Mouse (Mus musculus) midbrain, postnatal 0 days (tissue): ENCODE data around the gene Gm12569. TPM values are rescaled to one million over a fixed set of nuclear protein-coding genes. Genes with fewer than 3 reads are reported as not detected.
A peak's percentile ranks its signal among the peaks of the same experiment; 100 is the strongest.

ENCODE experiments used
- ATAC-seq: fragments of 200-750 bp; cut with Nextera tagmentation; 2 replicates; pipeline ENCODE4 v1.8.0; 2017; ENCODE audit warnings: moderate number of reproducible peaks, mild to moderate bottlenecking, moderate TSS enrichment, moderate library complexity; ENCODE audit not compliant: low FRiP score
- DNase-seq: peaks from one replicate; pipeline ENCODE4 v3.0.0-alpha.2; 2015; ENCODE audit warnings: low spot score
- H3K27ac ChIP-seq: fragments of 300-500 bp; sonication (generic); 2 replicates; pipeline ENCODE4 v1.5.1; 2014; ENCODE audit warnings: low read depth, mild to moderate bottlenecking, low read length, mixed read lengths
- H3K27me3 ChIP-seq: fragments of 300-500 bp; sonication (generic); 2 replicates; pipeline ENCODE4 v1.6.1; 2014; ENCODE audit warnings: low read length, control low read depth, mixed read lengths; ENCODE audit not compliant: insufficient read depth
- H3K36me3 ChIP-seq: fragments of 300-500 bp; sonication (generic); 2 replicates; pipeline ENCODE4 v1.6.1; 2014; ENCODE audit warnings: low read length, control low read depth, mixed read lengths; ENCODE audit not compliant: insufficient read depth
- H3K4me1 ChIP-seq: fragments of 300-500 bp; sonication (generic); 2 replicates; pipeline ENCODE4 v1.6.1; 2014; ENCODE audit warnings: mild to moderate bottlenecking, control low read depth, antibody characterized with exemption, low read length, mixed read lengths; ENCODE audit not compliant: insufficient read depth
- H3K4me2 ChIP-seq: fragments of 300-500 bp; sonication (generic); 2 replicates; pipeline ENCODE4 v1.6.1; 2014; ENCODE audit warnings: low read depth, mild to moderate bottlenecking, low read length, mixed read lengths; ENCODE audit not compliant: poor library complexity, severe bottlenecking
- H3K4me3 ChIP-seq: fragments of 300-500 bp; sonication (generic); 2 replicates; pipeline ENCODE4 v1.5.1; 2014; ENCODE audit warnings: low read depth, mild to moderate bottlenecking, low read length, moderate library complexity
- H3K9ac ChIP-seq: fragments of 300-500 bp; sonication (generic); replicated peaks from 2 replicates; pipeline ENCODE4 v1.6.1; 2014; ENCODE audit warnings: mild to moderate bottlenecking, low read length, moderate library complexity, mixed read lengths; ENCODE audit not compliant: poor library complexity, severe bottlenecking
- H3K9me3 ChIP-seq: fragments of 300-500 bp; sonication (generic); 2 replicates; pipeline ENCODE4 v1.6.1; 2016; ENCODE audit warnings: low read length, control low read depth
- CTCF ChIP-seq: IDR thresholded peaks from 2 replicates; pipeline ENCODE4 v1.5.1; 2016; ENCODE audit warnings: antibody characterized with exemption, mild to moderate bottlenecking
- WGBS: fragments of 180-500 bp; shearing (Covaris S2); extraction: QIAGEN DNeasy Blood & Tissue Kit; methylation state at CpG from one replicate; pipeline ENCODE4 v1.1.7; 2014; 5-methylcytosine and 5-hydroxymethylcytosine counted together
- polyA plus RNA-seq: library from polyadenylated mRNA; unstranded; fragments of >200 nt; fragmentation: Nextera tagmentation; extraction: Ambion mirVana; gene quantifications from 2 replicates; pipeline ENCODE4 v1.2.1, GENCODE M21; 2015
- total RNA-seq: library from RNA; depleted of rRNA; stranded (reverse); fragments of >200 nt; gene quantifications from 2 replicates; pipeline ENCODE4 v1.2.3, GENCODE M21; 2014; rRNA removed

Gm12569 gene
- total and polyA plus RNA-seq, 2 experiments from 2014 or later = not detected

GRCm38 (mm10) chr11:51263286-51263831, 43.1 kb downstream of the Gm12569 start:
- peak overlapping the region; percentile 99 for H3K27ac ChIP-seq
- DNase-seq = peak; percentile 54
- 0% methylated on average over 49 of the region's 50 CpGs for WGBS
- H3K9ac ChIP-seq = peak overlapping the region; percentile 97
- H3K4me1 ChIP-seq = 0 out of 2 replicates have a peak, but pooled peaks cover 10% of the 10 kb centered on the region
- peaks cover 3% of the 10 kb centered on the region; the same call in 1 of the 2 replicates for H3K36me3 ChIP-seq
- no peaks in the 10 kb centered on the region for H3K27me3 ChIP-seq
- peak overlapping the region; percentile 91 for H3K4me3 ChIP-seq
- peak; percentile 63 for ATAC-seq
- peak overlapping the region; percentile 82 for H3K4me2 ChIP-seq
- TF ChIP-seq CTCF = no peak
- no peaks in the 10 kb centered on the region for H3K9me3 ChIP-seq

DNA sequence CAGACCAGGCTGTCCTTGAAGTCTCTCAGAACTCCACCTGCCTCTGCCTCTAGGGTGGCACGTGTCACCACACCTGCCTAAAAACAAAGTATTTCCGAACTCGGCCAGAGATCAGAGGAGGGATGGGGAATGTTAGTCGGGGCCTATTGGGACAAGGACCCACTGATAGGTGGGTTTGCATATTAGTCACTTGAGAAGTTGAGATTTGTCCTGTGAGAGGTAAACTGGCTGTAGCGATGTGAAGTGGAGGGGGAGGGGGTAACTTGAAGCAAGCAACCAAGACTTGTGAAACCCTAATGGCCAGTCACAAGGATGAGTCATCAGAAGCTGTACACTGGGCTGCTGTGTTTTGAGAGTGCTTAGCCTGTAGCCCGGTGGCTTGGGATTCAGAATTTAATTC, 44.1 kb downstream of the Gm12569 start:
- DNase-seq (no peak), ATAC-seq (no peak)
- Histone ChIP-seq H3K4me3 (peak overlapping the region; percentile 91), H3K4me1 (peaks cover 10% of the 10 kb centered on the region; the same call in 1 of the 2 replicates), H3K9me3 (no peaks in the 10 kb centered on the region), H3K36me3 (peaks cover 3% of the 10 kb centered on the region; the same call in 1 of the 2 replicates), H3K27ac (no peak overlapping the region), H3K27me3 (no peaks in the 10 kb centered on the region), H3K9ac (no peak overlapping the region), H3K4me2 (peak overlapping the region; percentile 82)
- WGBS = 38% methylated on average over 6 of the region's 6 CpGs
- TF ChIP-seq CTCF = no peak

GRCm38 (mm10) chr11:51265326-51265725, 45.1 kb downstream of the Gm12569 start:
- H3K9ac ChIP-seq = no peak overlapping the region
- no peak overlapping the region for H3K4me3 ChIP-seq
- no peaks in the 10 kb centered on the region for H3K9me3 ChIP-seq
- ATAC-seq (no peak), DNase-seq (peak; percentile 55)
- peak overlapping the region; percentile 82; the same call in 1 of the 2 replicates for H3K4me2 ChIP-seq
- peaks cover 10% of the 10 kb centered on the region; the same call in 1 of the 2 replicates for H3K4me1 ChIP-seq
- no peaks in the 10 kb centered on the region for H3K27me3 ChIP-seq
- no peak overlapping the region for H3K27ac ChIP-seq
- peak; percentile 71 for TF ChIP-seq CTCF
- H3K36me3 ChIP-seq = peaks cover 3% of the 10 kb centered on the region; the same call in 1 of the 2 replicates
- WGBS = 45% methylated on average over 3 of the region's 3 CpGs

GRCm38 (mm10) chr11:51274418-51274817, 54.1 kb downstream of the Gm12569 start:
- no peak overlapping the region for H3K9ac ChIP-seq
- no peak for TF ChIP-seq CTCF
- H3K4me3 ChIP-seq = no peak overlapping the region
- no peak for DNase-seq
- H3K27me3 ChIP-seq = no peaks in the 10 kb centered on the region
- H3K27ac ChIP-seq = no peak overlapping the region
- peaks cover 36% of the 10 kb centered on the region for H3K36me3 ChIP-seq
- H3K4me2 ChIP-seq = no peak overlapping the region
- H3K9me3 ChIP-seq = no peaks in the 10 kb centered on the region
- 65% methylated on average over 1 of the region's 1 CpGs for WGBS
- no peaks in the 10 kb centered on the region for H3K4me1 ChIP-seq
- no peak for ATAC-seq

Other genes with a start within 250 kb of the Gm12569 start
- gene Olfr1377, start 238.5 kb upstream of the Gm12569 start, total RNA-seq = not detected in 2 replicates
- not detected in 2 replicates for gene Olfr1377, start 238.5 kb upstream of the Gm12569 start, polyA plus RNA-seq
- not detected in 2 replicates for gene Olfr51, start 216.9 kb upstream of the Gm12569 start, total RNA-seq
- gene Olfr51, start 216.9 kb upstream of the Gm12569 start, polyA plus RNA-seq = not detected in 2 replicates
- not detected in 2 replicates for gene Olfr54, start 206.2 kb upstream of the Gm12569 start, total RNA-seq
- gene Olfr54, start 206.2 kb upstream of the Gm12569 start, polyA plus RNA-seq = not detected in 2 replicates
- gene Olfr1375, start 172.4 kb upstream of the Gm12569 start, total RNA-seq = not detected in 2 replicates
- gene Olfr1375, start 172.4 kb upstream of the Gm12569 start, polyA plus RNA-seq = not detected in 2 replicates
- 8.3 and 9.3 TPM in 2 replicates for gene Zfp354a, start 161.2 kb upstream of the Gm12569 start, total RNA-seq
- 9.9 and 12.5 TPM in 2 replicates for gene Zfp354a, start 161.2 kb upstream of the Gm12569 start, polyA plus RNA-seq
- gene Clk4, start 41.3 kb downstream of the Gm12569 start, total RNA-seq = 79.8 and 102 TPM in 2 replicates
- gene Clk4, start 41.3 kb downstream of the Gm12569 start, polyA plus RNA-seq = 99.4 and 103 TPM in 2 replicates
- gene BC049762, start 42.6 kb downstream of the Gm12569 start, total RNA-seq = 0.38 and 0.80 TPM in 2 replicates
- gene BC049762, start 42.6 kb downstream of the Gm12569 start, polyA plus RNA-seq = 0.39 and 0.49 TPM in 2 replicates
- gene Col23a1, start 69.4 kb downstream of the Gm12569 start, total RNA-seq = 10.7 and 13.5 TPM in 2 replicates
- 4.2 and 4.5 TPM in 2 replicates for gene Col23a1, start 69.4 kb downstream of the Gm12569 start, polyA plus RNA-seq